Mouse (Mus musculus) heart, adult 2 months (tissue): ENCODE results near the gene Fat2.

Experiments
- CTCF ChIP-seq: fragments of 200-600 bp; IDR thresholded peaks from 2 replicates; pipeline ENCODE4 v1.8.1; 2022; ENCODE audit warnings: antibody characterized with exemption, mild to moderate bottlenecking, moderate library complexity
- POLR2A ChIP-seq: fragments of 200-500 bp; IDR thresholded peaks from 2 replicates; pipeline ENCODE4 v1.6.1; 2011; ENCODE audit warnings: mild to moderate bottlenecking, low read depth, low read length, control low read depth; ENCODE audit not compliant: insufficient read depth

- no peak for TF ChIP-seq POLR2A
- no peak for TF ChIP-seq CTCF
Measured at GRCm38 (mm10) chr11:55337032-55337769, 837 bp upstream of the Fat2 start.
